Comparison of ENCODE assay signal across 8 mouse cellular contexts in the genomic region with DNA sequence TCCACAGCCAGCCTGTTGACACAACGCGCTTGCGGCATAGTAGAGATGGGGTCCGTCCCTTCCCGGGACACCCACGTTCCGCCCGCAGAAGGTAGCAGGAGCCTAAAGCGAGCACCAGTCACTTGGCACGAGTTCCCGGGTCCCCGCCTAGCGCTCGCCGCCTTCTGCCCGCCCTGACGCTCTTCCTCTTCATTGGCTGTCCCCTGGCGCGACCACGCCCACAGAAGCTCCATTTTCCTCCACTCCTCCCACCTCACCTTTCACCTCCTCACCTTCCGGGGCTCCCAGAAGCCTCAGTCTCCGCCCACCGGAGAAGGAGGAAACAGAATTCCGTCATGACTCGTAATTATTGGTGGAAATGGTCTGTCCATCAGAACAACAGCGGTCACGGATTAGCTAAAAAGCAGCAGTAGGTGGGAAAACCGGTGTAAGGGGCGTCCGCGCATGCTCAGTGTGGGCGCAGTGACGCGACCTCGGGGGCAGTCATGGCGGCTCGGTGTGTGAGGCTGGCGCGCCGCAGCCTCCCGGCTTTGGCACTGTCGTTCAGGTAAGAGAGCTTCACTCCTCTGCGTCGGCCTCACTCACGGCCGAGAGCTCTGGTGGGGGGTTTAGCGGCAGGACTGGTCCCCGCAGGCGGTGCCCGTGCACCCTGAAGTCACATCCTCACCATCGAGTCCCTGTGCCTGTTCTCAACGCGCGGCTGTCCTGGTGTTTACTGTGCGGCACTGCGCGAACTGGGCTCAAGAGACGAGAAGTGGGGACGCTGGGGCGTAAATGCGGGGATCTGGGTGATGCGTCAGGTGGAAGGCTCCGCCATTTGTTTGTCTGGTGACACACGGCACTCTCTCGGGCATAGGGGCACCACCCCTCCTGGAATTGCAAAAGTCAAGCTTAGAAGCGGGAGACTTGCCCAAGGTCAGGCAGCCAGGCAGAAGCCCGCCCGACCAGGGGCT. TPM values are rescaled to one million over a fixed set of nuclear protein-coding genes. Genes with fewer than 3 reads are reported as not detected.
DNase-seq lines count a peak whose midpoint lies in the region; ATAC-seq and TF ChIP-seq lines count a peak whose summit lies in the region.

A gene (plus strand): TSS at position 290 of the 953 bp plus-strand sequence.

- no peak within 1 kb of the TSS for H3K27ac ChIP-seq in ES-Bruce4 (ENCODE audit: insufficient read depth, low read length)
- peak within 1 kb of the TSS; percentile 51; the same call in 1 of the 2 replicates for H3K27ac ChIP-seq in forebrain, embryonic 13.5 days
- H3K27ac ChIP-seq in liver, postnatal 0 days (ENCODE audit: low read depth) = peak within 1 kb of the TSS; percentile 99
- H3K27ac ChIP-seq in neural tube, embryonic 14.5 days (ENCODE audit: low read depth, low read length) = peak within 1 kb of the TSS; percentile 76

- DNase-seq in heart, postnatal 10 days = peak; percentile 99
- DNase-seq in large intestine, adult 2 months (ENCODE audit: low read depth, low spot score) = peak; percentile 98
- DNase-seq in liver, postnatal 0 days = peak; percentile 98
- DNase-seq in testis, postnatal 10 days (ENCODE audit: low spot score) = peak; percentile 98

- peak; percentile 96 for ATAC-seq in cerebellum, adult (ENCODE audit: insufficient number of reproducible peaks, low FRiP score, low TSS enrichment)
- peak; percentile 94 for ATAC-seq in forebrain, embryonic 13.5 days
- ATAC-seq in liver, postnatal 0 days = peak; percentile 94
- ATAC-seq in neural tube, embryonic 14.5 days (ENCODE audit: low read depth) = peak; percentile 96

- no peak for TF ChIP-seq EP300 in ES-Bruce4 (IDR thresholded peaks at IDR 0.05; ENCODE audit: insufficient read depth, low read depth, low read length)
- TF ChIP-seq EP300 in liver, postnatal 0 days (IDR thresholded peaks at IDR 0.05; ENCODE audit: low read depth) = no peak

- peak within 1 kb of the TSS; percentile 78 for H3K9ac ChIP-seq in ES-Bruce4 (ENCODE audit: low read depth, poor library complexity, severe bottlenecking)
- peak within 1 kb of the TSS; percentile 84 for H3K9ac ChIP-seq in forebrain, embryonic 13.5 days
- H3K9ac ChIP-seq in liver, postnatal 0 days (replicated peaks) = peak within 1 kb of the TSS; percentile 94
- peak within 1 kb of the TSS; percentile 72 for H3K9ac ChIP-seq in neural tube, embryonic 14.5 days (replicated peaks; ENCODE audit: low read depth, low read length)

- TF ChIP-seq POLR2A in ES-Bruce4 (IDR thresholded peaks at IDR 0.05; ENCODE audit: insufficient read depth, low read length) = peak; percentile 62

- H3K4me1 ChIP-seq in ES-Bruce4 (ENCODE audit: control insufficient read depth, insufficient read depth, low read length) = no peaks in the 10 kb centered on the region
- H3K4me1 ChIP-seq in forebrain, embryonic 13.5 days = peaks cover 28% of the 10 kb centered on the region
- H3K4me1 ChIP-seq in liver, postnatal 0 days (ENCODE audit: insufficient read depth) = peaks cover 19% of the 10 kb centered on the region
- peaks cover 10% of the 10 kb centered on the region for H3K4me1 ChIP-seq in neural tube, embryonic 14.5 days (ENCODE audit: control insufficient read depth, insufficient read depth, low read length)

- H3K4me2 ChIP-seq in forebrain, embryonic 13.5 days = peak within 1 kb of the TSS; percentile 100
- peak within 1 kb of the TSS; percentile 94 for H3K4me2 ChIP-seq in liver, postnatal 0 days (ENCODE audit: low read depth, low read length)
- peak within 1 kb of the TSS; percentile 71 for H3K4me2 ChIP-seq in neural tube, embryonic 14.5 days (ENCODE audit: low read depth, low read length)

- no peaks in the 10 kb centered on the region for H3K27me3 ChIP-seq in ES-Bruce4 (ENCODE audit: control insufficient read depth, insufficient read depth, low read length, poor library complexity, severe bottlenecking)
- peaks cover 16% of the 10 kb centered on the region for H3K27me3 ChIP-seq in forebrain, embryonic 13.5 days
- H3K27me3 ChIP-seq in liver, postnatal 0 days (ENCODE audit: insufficient read depth, low read length) = no peaks in the 10 kb centered on the region
- no peaks in the 10 kb centered on the region for H3K27me3 ChIP-seq in neural tube, embryonic 14.5 days (ENCODE audit: control insufficient read depth, insufficient read depth, low read length)

- H3K36me3 ChIP-seq in ES-Bruce4 (ENCODE audit: control insufficient read depth, insufficient read depth, low read length, poor library complexity, severe bottlenecking) = peaks cover 12% of the 10 kb centered on the region
- H3K36me3 ChIP-seq in forebrain, embryonic 13.5 days (ENCODE audit: poor library complexity, severe bottlenecking) = peaks cover 19% of the 10 kb centered on the region
- peaks cover 9% of the 10 kb centered on the region for H3K36me3 ChIP-seq in liver, postnatal 0 days (replicated peaks; ENCODE audit: insufficient read depth, low read length)
- 0 out of 2 replicates have a peak, but pooled peaks cover 3% of the 10 kb centered on the region for H3K36me3 ChIP-seq in neural tube, embryonic 14.5 days (ENCODE audit: control insufficient read depth, insufficient read depth, low read length)

- under 1% methylated on average over 68 of the region's 68 CpGs for WGBS in forebrain, embryonic 13.5 days
- WGBS in large intestine, adult 2 months = under 1% methylated on average over 68 of the region's 68 CpGs
- 1% methylated on average over 68 of the region's 68 CpGs for WGBS in liver, postnatal 0 days (ENCODE audit: insufficient replicate concordance)
- under 1% methylated on average over 68 of the region's 68 CpGs for WGBS in neural tube, embryonic 14.5 days

- intact Hi-C loops in heart, postnatal 10 days (cut with DNase I) = loop anchor here (1.0 to 5.0 kb wide), 2 partner anchors 24 to 117 kb away; no protein-coding TSS in a partner anchor

- TF ChIP-seq CTCF in ES-Bruce4 (IDR thresholded peaks at IDR 0.05; ENCODE audit: low read depth, low read length) = no peak
- TF ChIP-seq CTCF in liver, postnatal 0 days (IDR thresholded peaks at IDR 0.05; ENCODE audit: low read depth) = 0 out of 2 replicates have a peak, but pooled peaks have one; percentile 1

- peak within 1 kb of the TSS; percentile 82 for H3K4me3 ChIP-seq in ES-Bruce4 (ENCODE audit: low read depth, low read length)
- peak within 1 kb of the TSS; percentile 98 for H3K4me3 ChIP-seq in forebrain, embryonic 13.5 days
- peak within 1 kb of the TSS; percentile 99 for H3K4me3 ChIP-seq in liver, postnatal 0 days (ENCODE audit: low read depth, low read length)
- peak within 1 kb of the TSS; percentile 96 for H3K4me3 ChIP-seq in neural tube, embryonic 14.5 days (ENCODE audit: low read depth, low read length)

- H3K9me3 ChIP-seq in ES-Bruce4 (replicated peaks; ENCODE audit: control insufficient read depth, insufficient read depth, low read length, poor library complexity, severe bottlenecking) = no peaks in the 10 kb centered on the region
- no peaks in the 10 kb centered on the region for H3K9me3 ChIP-seq in forebrain, embryonic 13.5 days (replicated peaks)
- no peaks in the 10 kb centered on the region for H3K9me3 ChIP-seq in liver, postnatal 0 days (ENCODE audit: low read length)
- H3K9me3 ChIP-seq in neural tube, embryonic 14.5 days (ENCODE audit: control insufficient read depth, low read length) = no peaks in the 10 kb centered on the region

RNA-seq across cellular contexts. Expression of the gene that starts here (rescaled TPM):
- 28.8 and 28.9 TPM in 2 replicates for polyA plus RNA-seq in ES-Bruce4 (2011; ENCODE audit: insufficient read depth, insufficient read length, low read depth, missing spikeins)
- polyA plus RNA-seq in forebrain, embryonic 13.5 days (2015; fragmentation: Nextera tagmentation; extraction: Ambion mirVana) = 51.0 and 51.4 TPM in 2 replicates
- total RNA-seq in heart, postnatal 10 days (2021) = 10 to 100 TPM; 60.6 to 62.4 TPM
- polyA plus RNA-seq in large intestine, adult 2 months (2012; rRNA removed) = 15.0 and 17.6 TPM in 2 replicates
- 61.2 and 62.1 TPM in 2 replicates for polyA plus RNA-seq in liver, postnatal 0 days (2015; fragmentation: Nextera tagmentation; extraction: Ambion mirVana)
- 42.2 and 46.8 TPM in 2 replicates for polyA plus RNA-seq in neural tube, embryonic 14.5 days (2014; fragmentation: Nextera tagmentation; extraction: Ambion mirVana)
